Mouse (Mus musculus) cerebral cortex, adult 2 months (tissue): ENCODE results near the gene Dach1.

Experiments
- WGBS: fragments of 180-500 bp; shearing (Covaris S2); methylation state at CpG from one replicate; pipeline ENCODE4 v1.1.7; 2018; 5-methylcytosine and 5-hydroxymethylcytosine counted together

The Dach1 gene

GRCm38 (mm10) chr14:98109929-98110328 is 59.6 kb downstream of the Dach1 start:
- WGBS: 94% methylated on average over 2 of the region's 2 CpGs

GRCm38 (mm10) chr14:98108764-98109163 is 60.8 kb downstream of the Dach1 start:
- 68% methylated on average over 3 of the region's 3 CpGs for WGBS

- WGBS: 90% methylated on average over 10 of the region's 10 CpGs
Measured at GRCm38 (mm10) chr14:98104314-98104955, 65.1 kb downstream of the Dach1 start.

- WGBS: 76% methylated on average over 4 of the region's 4 CpGs
Measured at GRCm38 (mm10) chr14:98095229-98095628, 74.3 kb downstream of the Dach1 start.

GRCm38 (mm10) chr14:98089246-98089645 is 80.3 kb downstream of the Dach1 start:
- 95% methylated on average over 2 of the region's 2 CpGs for WGBS

GRCm38 (mm10) chr14:98087355-98087754 is 82.2 kb downstream of the Dach1 start:
- WGBS: 70% methylated on average over 2 of the region's 2 CpGs

- WGBS: 89% methylated on average over 4 of the region's 4 CpGs
Measured at GRCm38 (mm10) chr14:98086794-98087193, 82.8 kb downstream of the Dach1 start.

GRCm38 (mm10) chr14:98085141-98085540 is 84.4 kb downstream of the Dach1 start:
- WGBS: 84% methylated on average over 5 of the region's 5 CpGs

GRCm38 (mm10) chr14:98084720-98085119 is 84.8 kb downstream of the Dach1 start:
- 50% methylated on average over 1 of the region's 1 CpGs for WGBS

GRCm38 (mm10) chr14:98083419-98083818 is 86.1 kb downstream of the Dach1 start:
- WGBS: 57% methylated on average over 1 of the region's 1 CpGs

GRCm38 (mm10) chr14:98080014-98080413 is 89.6 kb downstream of the Dach1 start:
- 90% methylated on average over 6 of the region's 6 CpGs for WGBS

- 64% methylated on average over 12 of the region's 12 CpGs for WGBS
Measured at GRCm38 (mm10) chr14:98073421-98074080, 96.0 kb downstream of the Dach1 start.

- WGBS: 39% methylated on average over 11 of the region's 11 CpGs
Measured at GRCm38 (mm10) chr14:98072647-98073420, 96.7 kb downstream of the Dach1 start.

- 70% methylated on average over 4 of the region's 4 CpGs for WGBS
Measured at GRCm38 (mm10) chr14:98071877-98072276, 97.7 kb downstream of the Dach1 start.

- WGBS: 84% methylated on average over 4 of the region's 4 CpGs
Measured at GRCm38 (mm10) chr14:98067273-98067905, 102.2 kb downstream of the Dach1 start.

- 57% methylated on average over 2 of the region's 2 CpGs for WGBS
Measured at GRCm38 (mm10) chr14:98064190-98064589, 105.4 kb downstream of the Dach1 start.

- 43% methylated on average over 2 of the region's 2 CpGs for WGBS
Measured at GRCm38 (mm10) chr14:98049329-98049728, 120.2 kb downstream of the Dach1 start.

- 84% methylated on average over 2 of the region's 2 CpGs for WGBS
Measured at GRCm38 (mm10) chr14:98048403-98048802, 121.2 kb downstream of the Dach1 start.

GRCm38 (mm10) chr14:98047670-98048069 is 121.9 kb downstream of the Dach1 start:
- 74% methylated on average over 3 of the region's 3 CpGs for WGBS

GRCm38 (mm10) chr14:98038524-98038923 is 131.0 kb downstream of the Dach1 start:
- WGBS: 74% methylated on average over 1 of the region's 1 CpGs

GRCm38 (mm10) chr14:98037175-98037574 is 132.4 kb downstream of the Dach1 start:
- 73% methylated on average over 3 of the region's 3 CpGs for WGBS

- 14% methylated on average over 1 of the region's 1 CpGs for WGBS
Measured at GRCm38 (mm10) chr14:98035261-98035660, 134.3 kb downstream of the Dach1 start.
